Mouse (Mus musculus) kidney, adult 2 months (tissue): Measurements from ENCODE around the gene Tspan31.
A peak's percentile ranks its signal among the peaks of the same experiment; 100 is the strongest.

Source experiments
- CTCF ChIP-seq: fragments of 200-500 bp; conservative IDR thresholded peaks from 2 replicates; pipeline ENCODE4 v1.5.1; 2011; ENCODE audit warnings: low read depth, mild to moderate bottlenecking, control low read depth, low read length, moderate library complexity, mixed read lengths; ENCODE audit not compliant: insufficient read depth, insufficient read length
- POLR2A ChIP-seq: fragments of 200-500 bp; IDR thresholded peaks from one replicate; pipeline ENCODE4 v1.6.1; 2011; ENCODE audit warnings: low read depth, low read length, control low read depth

DNA sequence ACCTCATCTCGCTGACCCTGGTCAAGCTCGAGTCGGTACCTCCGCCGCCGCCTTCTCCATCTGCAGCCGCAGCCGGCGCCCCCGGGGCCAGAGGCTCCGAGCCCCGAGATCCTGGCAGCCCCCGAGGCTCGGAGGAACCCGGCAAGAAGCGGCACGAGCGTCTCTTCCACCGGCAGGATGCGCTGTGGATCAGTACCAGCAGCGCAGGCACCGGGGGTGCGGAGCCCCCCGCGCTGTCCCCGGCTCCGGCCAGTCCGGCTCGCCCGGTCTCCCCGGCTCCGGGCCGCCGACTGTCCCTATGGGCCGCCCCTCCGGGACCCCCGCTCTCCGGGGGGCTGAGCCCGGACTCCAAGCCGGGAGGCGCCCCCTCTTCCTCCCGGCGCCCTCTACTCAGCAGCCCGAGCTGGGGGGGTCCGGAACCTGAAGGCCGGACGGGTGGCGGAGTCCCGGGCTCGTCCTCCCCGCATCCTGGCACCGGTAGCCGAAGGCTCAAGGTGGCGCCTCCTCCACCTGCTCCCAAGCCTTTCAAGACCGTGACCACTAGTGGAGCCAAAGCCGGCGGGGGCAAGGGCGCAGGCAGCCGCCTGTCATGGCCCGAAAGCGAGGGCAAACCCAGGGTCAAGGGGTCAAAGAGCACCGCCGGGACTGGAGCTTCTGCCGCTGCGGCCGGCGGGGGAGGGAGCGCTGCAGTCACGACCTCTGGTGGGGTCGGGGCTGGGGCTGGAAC, 9.8 kb upstream of the Tspan31 start:
- TF ChIP-seq CTCF (peak; percentile 14; the same call in 1 of the 2 replicates), POLR2A (no peak)
